Comparison of ENCODE assay signal across 8 mouse cellular contexts in the genomic region with DNA sequence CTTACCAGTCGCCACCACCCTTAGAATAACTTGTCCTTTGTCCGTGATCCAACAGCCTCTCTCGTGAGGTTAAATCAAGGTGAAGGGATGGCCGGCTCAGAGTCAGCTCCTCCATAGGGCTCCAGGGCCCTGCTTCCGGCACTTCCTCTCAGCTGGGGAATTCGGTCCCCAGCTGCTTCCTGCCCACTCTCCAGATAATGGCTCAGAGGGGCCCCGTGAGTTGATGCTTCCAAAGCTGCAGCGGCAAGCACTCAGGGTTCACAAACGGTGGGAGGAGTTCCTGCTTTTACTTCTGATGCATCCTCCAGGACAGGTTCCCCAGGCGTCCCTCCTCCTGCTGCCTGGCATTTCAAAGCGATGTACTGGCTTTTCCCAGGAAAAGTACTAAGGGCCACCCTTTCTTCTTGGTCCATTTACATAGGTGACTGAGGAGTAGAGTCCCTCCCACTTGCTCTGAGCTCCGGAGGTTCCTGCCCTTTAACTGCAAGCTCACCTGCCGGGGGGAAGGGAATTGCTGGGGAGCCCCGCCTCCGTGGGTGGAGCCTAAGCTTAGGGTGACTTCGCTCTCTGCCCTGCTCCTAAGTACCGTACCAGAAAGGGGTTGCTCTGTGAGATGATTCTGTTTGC.
DNase-seq lines count a peak whose midpoint lies in the region; ATAC-seq lines count a peak whose summit lies in the region.

No protein-coding gene starts in this region.

- WGBS in forebrain, embryonic 10.5 days = 7% methylated on average over 17 of the region's 17 CpGs
- 8% methylated on average over 17 of the region's 17 CpGs for WGBS in hindbrain, embryonic 11.5 days
- WGBS in limb, embryonic 12.5 days = 5% methylated on average over 17 of the region's 17 CpGs
- 9% methylated on average over 17 of the region's 17 CpGs for WGBS in midbrain, embryonic 12.5 days

- peak overlapping the region; percentile 28 for H3K4me3 ChIP-seq in forebrain, embryonic 10.5 days
- no peak overlapping the region for H3K4me3 ChIP-seq in hindbrain, embryonic 11.5 days (ENCODE audit: low read depth, low read length)
- peak overlapping the region; percentile 20; the same call in 1 of the 2 replicates for H3K4me3 ChIP-seq in limb, embryonic 12.5 days (replicated peaks)
- no peak overlapping the region for H3K4me3 ChIP-seq in midbrain, embryonic 12.5 days

- H3K36me3 ChIP-seq in forebrain, embryonic 10.5 days (replicated peaks) = peaks cover 72% of the 10 kb centered on the region
- H3K36me3 ChIP-seq in hindbrain, embryonic 11.5 days (ENCODE audit: control insufficient read depth, insufficient read depth, low read length) = no peaks in the 10 kb centered on the region
- H3K36me3 ChIP-seq in limb, embryonic 12.5 days = peaks cover 4% of the 10 kb centered on the region; the same call in 1 of the 2 replicates
- peaks cover 3% of the 10 kb centered on the region; the same call in 1 of the 2 replicates for H3K36me3 ChIP-seq in midbrain, embryonic 12.5 days

- peak; percentile 54; the same call in 1 of the 2 replicates for ATAC-seq in hindbrain, embryonic 11.5 days (ENCODE audit: low FRiP score)
- ATAC-seq in limb, embryonic 12.5 days (ENCODE audit: insufficient number of reproducible peaks, insufficient read depth, low FRiP score, low TSS enrichment, low read depth) = peak; percentile 69
- ATAC-seq in midbrain, embryonic 12.5 days (ENCODE audit: low FRiP score, low read depth) = 0 out of 2 replicates have a peak, but pooled peaks have one; percentile 20

- H3K27ac ChIP-seq in forebrain, embryonic 10.5 days = peak overlapping the region; percentile 49
- no peak overlapping the region for H3K27ac ChIP-seq in hindbrain, embryonic 11.5 days (ENCODE audit: low read depth, low read length)
- H3K27ac ChIP-seq in limb, embryonic 12.5 days = no peak overlapping the region
- no peak overlapping the region; the same call in 1 of the 2 replicates for H3K27ac ChIP-seq in midbrain, embryonic 12.5 days (replicated peaks)

- H3K9ac ChIP-seq in hindbrain, embryonic 11.5 days (ENCODE audit: low read depth, low read length) = no peak overlapping the region
- H3K9ac ChIP-seq in limb, embryonic 12.5 days (replicated peaks) = no peak overlapping the region
- peak overlapping the region; percentile 20; the same call in 1 of the 2 replicates for H3K9ac ChIP-seq in midbrain, embryonic 12.5 days (replicated peaks)

- H3K4me1 ChIP-seq in forebrain, embryonic 10.5 days = peaks cover 27% of the 10 kb centered on the region
- H3K4me1 ChIP-seq in hindbrain, embryonic 11.5 days (replicated peaks; ENCODE audit: control insufficient read depth, insufficient read depth, low read length) = peaks cover 2% of the 10 kb centered on the region; the same call in 1 of the 2 replicates
- H3K4me1 ChIP-seq in limb, embryonic 12.5 days (replicated peaks) = peaks cover 12% of the 10 kb centered on the region
- peaks cover 11% of the 10 kb centered on the region for H3K4me1 ChIP-seq in midbrain, embryonic 12.5 days

- H3K9me3 ChIP-seq in forebrain, embryonic 10.5 days = no peaks in the 10 kb centered on the region
- H3K9me3 ChIP-seq in hindbrain, embryonic 11.5 days (ENCODE audit: control insufficient read depth, low read length) = no peaks in the 10 kb centered on the region
- H3K9me3 ChIP-seq in limb, embryonic 12.5 days = no peaks in the 10 kb centered on the region
- no peaks in the 10 kb centered on the region for H3K9me3 ChIP-seq in midbrain, embryonic 12.5 days

- DNase-seq in adrenal gland, postnatal 14 days = peak; percentile 59
- no peak for DNase-seq in forebrain, embryonic 10.5 days (ENCODE audit: extremely low spot score, low spot score)
- no peak for DNase-seq in hindbrain, embryonic 11.5 days (ENCODE audit: low spot score)
- peak; percentile 57 for DNase-seq in urinary bladder, postnatal 25 days (ENCODE audit: low spot score)
- DNase-seq in left cerebral cortex, adult 18-20 months (ENCODE audit: low spot score in 2 of 2) = no peak
- DNase-seq in ovary, postnatal 36 days (ENCODE audit: low spot score) = no peak

- H3K27me3 ChIP-seq in forebrain, embryonic 10.5 days (ENCODE audit: poor library complexity, severe bottlenecking) = no peaks in the 10 kb centered on the region
- H3K27me3 ChIP-seq in hindbrain, embryonic 11.5 days (ENCODE audit: control insufficient read depth, insufficient read depth, low read length) = no peaks in the 10 kb centered on the region
- no peaks in the 10 kb centered on the region for H3K27me3 ChIP-seq in limb, embryonic 12.5 days
- no peaks in the 10 kb centered on the region for H3K27me3 ChIP-seq in midbrain, embryonic 12.5 days

- H3K4me2 ChIP-seq in hindbrain, embryonic 11.5 days (replicated peaks; ENCODE audit: low read depth, low read length) = peak overlapping the region; percentile 28
- H3K4me2 ChIP-seq in limb, embryonic 12.5 days = peak overlapping the region; percentile 46
- H3K4me2 ChIP-seq in midbrain, embryonic 12.5 days (replicated peaks) = peak overlapping the region; percentile 35

Comparison
In these comparisons a context has a peak if more than half of its experiments do, and no peak if none do; other contexts are left out.
1. DNase-seq: peak in adrenal gland, postnatal 14 days (single experiment) and urinary bladder, postnatal 25 days (single experiment); none in forebrain, embryonic 10.5 days (single experiment), hindbrain, embryonic 11.5 days (single experiment), left cerebral cortex, adult 18-20 months (0 of 2) and ovary, postnatal 36 days (single experiment).
2. H3K4me3 ChIP-seq: peak in forebrain, embryonic 10.5 days (single experiment) and limb, embryonic 12.5 days (single experiment); none in hindbrain, embryonic 11.5 days (single experiment) and midbrain, embryonic 12.5 days (single experiment).
3. Peak in every context shown above with its lines, with median percentiles within 50 percentile points of each other: ATAC-seq and H3K4me2 ChIP-seq.